Mouse (Mus musculus): Measurements from ENCODE around the gene Vmn1r57.
"Not testable (repeated sequence)": the region's sequence is repeated elsewhere in the genome, so short reads cannot be mapped to it uniquely, and the experiment has no call there.

Vmn1r57 gene

DNA sequence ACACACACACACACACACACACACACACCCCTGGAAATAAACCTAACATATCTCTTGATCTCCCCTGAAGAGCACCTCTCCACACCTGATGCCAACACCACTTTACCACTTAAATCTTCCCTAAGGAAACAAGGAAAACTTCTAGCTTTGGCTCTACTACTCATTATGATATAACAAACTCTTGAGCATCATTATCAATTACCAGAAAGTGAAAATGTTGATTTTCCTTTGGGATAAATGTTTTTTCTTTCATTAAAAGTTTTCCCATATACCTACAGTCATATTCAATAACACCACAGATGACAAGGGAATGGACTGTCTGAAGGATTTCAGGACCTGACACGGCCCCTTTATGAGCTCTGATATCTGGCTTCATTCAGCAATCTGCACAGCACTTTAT, at the start of gene Vmn1r57:
Gene Vmn1r57, plus strand, starts transcription at position 301 of the 400 bp plus-strand sequence.
- DNase-seq (ENCODE audit: low spot score), result not testable (repeated sequence)

GRCm38 (mm10) chr7:5196647-5197046, 21.6 kb upstream of the Vmn1r57 start, which contains the start of gene Vmn1r56:
Gene Vmn1r56 (minus strand): TSS chr7:5196747.
- DNase-seq (ENCODE audit: low spot score), result not testable (repeated sequence)

GRCm38 (mm10) chr7:5263051-5263450, 44.8 kb downstream of the Vmn1r57 start:
- DNase-seq (ENCODE audit: low spot score), result no peak
